Mouse (Mus musculus) stomach, postnatal 0 days (tissue): Measurements from ENCODE around the gene Ankrd13a. TPM values are rescaled to one million over a fixed set of nuclear protein-coding genes. Genes with fewer than 3 reads are reported as not detected.

Experiments
- ATAC-seq: fragments of 200-750 bp; cut with Nextera tagmentation; 2 replicates; pipeline ENCODE4 v1.8.0; 2017; ENCODE audit not compliant: low FRiP score, low TSS enrichment
- DNase-seq: peaks from one replicate; pipeline ENCODE4 v3.0.0-alpha.2; 2016; ENCODE audit warnings: low spot score
- H3K27ac ChIP-seq: fragments of 300-500 bp; sonication (generic); replicated peaks from 2 replicates; pipeline ENCODE4 v1.5.1; 2014; ENCODE audit warnings: mild to moderate bottlenecking, control low read depth
- H3K27me3 ChIP-seq: fragments of 300-500 bp; sonication (generic); 2 replicates; pipeline ENCODE4 v1.6.1; 2014; ENCODE audit warnings: low read length; ENCODE audit not compliant: control insufficient read depth, insufficient read depth
- H3K36me3 ChIP-seq: fragments of 300-500 bp; sonication (generic); 2 replicates; pipeline ENCODE4 v1.6.1; 2014; ENCODE audit warnings: low read length, mixed read lengths; ENCODE audit not compliant: control insufficient read depth, insufficient read depth
- H3K4me1 ChIP-seq: fragments of 300-500 bp; sonication (generic); replicated peaks from 2 replicates; pipeline ENCODE4 v1.6.1; 2014; ENCODE audit warnings: antibody characterized with exemption; ENCODE audit not compliant: control insufficient read depth, insufficient read depth
- H3K4me2 ChIP-seq: fragments of 300-500 bp; sonication (generic); replicated peaks from 2 replicates; pipeline ENCODE4 v1.6.1; 2014; ENCODE audit warnings: low read depth, mild to moderate bottlenecking, control low read depth, moderate library complexity
- H3K4me3 ChIP-seq: fragments of 300-500 bp; sonication (generic); 2 replicates; pipeline ENCODE4 v1.5.1; 2014; ENCODE audit warnings: low read depth, low read length, control low read depth
- H3K9ac ChIP-seq: fragments of 300-500 bp; sonication (generic); 2 replicates; pipeline ENCODE4 v1.6.1; 2014; ENCODE audit warnings: mild to moderate bottlenecking, low read length, control low read depth, mixed read lengths
- H3K9me3 ChIP-seq: fragments of 300-500 bp; sonication (generic); 2 replicates; pipeline ENCODE4 v1.6.1; 2016; ENCODE audit warnings: low read length; ENCODE audit not compliant: control insufficient read depth
- CTCF ChIP-seq: IDR thresholded peaks from 2 replicates; pipeline ENCODE4 v1.5.1; 2016; ENCODE audit warnings: antibody characterized with exemption, low read depth, mild to moderate bottlenecking, moderate library complexity
- EP300 ChIP-seq: optimal IDR thresholded peaks from 2 replicates; pipeline ENCODE3; 2016; ENCODE audit warnings: antibody characterized with exemption
- WGBS: fragments of 180-500 bp; shearing (Covaris S2); extraction: QIAGEN DNeasy Blood & Tissue Kit; methylation state at CpG from one replicate; pipeline ENCODE4 v1.1.7; 2014; 5-methylcytosine and 5-hydroxymethylcytosine counted together
- polyA plus RNA-seq: library from polyadenylated mRNA; unstranded; fragments of >200 nt; fragmentation: Nextera tagmentation; extraction: Ambion mirVana; gene quantifications from 2 replicates; pipeline ENCODE4 v1.2.1, GENCODE M21; 2015

Ankrd13a gene
- polyA plus RNA-seq: 36.4 and 41.7 TPM in 2 replicates

DNA sequence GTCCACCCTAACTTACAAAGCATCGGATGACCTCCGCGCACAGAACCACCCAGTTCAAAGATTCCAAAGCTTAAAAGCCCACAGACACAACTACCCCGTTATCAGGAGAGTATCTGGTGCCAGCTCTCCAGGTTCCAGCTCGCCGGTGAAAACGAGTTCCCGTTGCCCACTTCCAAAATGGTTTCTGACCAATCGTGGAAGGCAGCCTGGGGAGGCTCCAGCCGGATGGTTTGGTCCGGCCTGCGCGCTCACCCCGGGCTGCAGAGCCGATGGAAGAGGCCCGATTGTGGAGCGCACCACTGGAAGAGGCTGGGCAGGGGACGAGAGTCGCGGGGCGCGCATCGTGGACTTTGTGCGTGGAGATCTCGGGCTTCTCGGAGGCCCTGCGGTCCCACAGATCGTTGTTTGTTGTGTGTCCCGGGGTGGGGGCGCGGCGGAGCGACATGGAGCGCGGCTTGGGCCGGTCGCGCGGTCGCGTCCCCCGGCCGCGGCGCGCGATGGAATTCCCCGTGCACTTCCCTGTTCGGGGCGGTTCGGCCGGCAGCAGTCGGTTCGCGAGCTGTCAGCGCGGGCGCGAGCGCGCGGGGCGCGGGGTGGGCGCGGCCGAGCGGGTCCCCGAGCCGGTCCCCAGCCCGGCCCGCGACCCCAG, at the start of gene Ankrd13a:
TSS of gene Ankrd13a (plus strand) at position 275 of the 649 bp plus-strand sequence.
- H3K27me3 ChIP-seq: no peaks in the 10 kb centered on the region
- ATAC-seq: peak; percentile 89
- H3K9ac ChIP-seq: peak within 1 kb of the TSS; percentile 94
- H3K4me1 ChIP-seq: 0 out of 2 replicates have a peak, but pooled peaks cover 7% of the 10 kb centered on the region
- WGBS: under 1% methylated on average over 56 of the region's 73 CpGs
- H3K4me2 ChIP-seq: peak within 1 kb of the TSS; percentile 79
- H3K36me3 ChIP-seq: no peaks in the 10 kb centered on the region
- peak within 1 kb of the TSS; percentile 90 for H3K27ac ChIP-seq
- no peaks in the 10 kb centered on the region for H3K9me3 ChIP-seq
- peak; percentile 92 for DNase-seq
- peak within 1 kb of the TSS; percentile 99 for H3K4me3 ChIP-seq
- TF ChIP-seq CTCF: no peak
- TF ChIP-seq EP300: peak; percentile 52

DNA sequence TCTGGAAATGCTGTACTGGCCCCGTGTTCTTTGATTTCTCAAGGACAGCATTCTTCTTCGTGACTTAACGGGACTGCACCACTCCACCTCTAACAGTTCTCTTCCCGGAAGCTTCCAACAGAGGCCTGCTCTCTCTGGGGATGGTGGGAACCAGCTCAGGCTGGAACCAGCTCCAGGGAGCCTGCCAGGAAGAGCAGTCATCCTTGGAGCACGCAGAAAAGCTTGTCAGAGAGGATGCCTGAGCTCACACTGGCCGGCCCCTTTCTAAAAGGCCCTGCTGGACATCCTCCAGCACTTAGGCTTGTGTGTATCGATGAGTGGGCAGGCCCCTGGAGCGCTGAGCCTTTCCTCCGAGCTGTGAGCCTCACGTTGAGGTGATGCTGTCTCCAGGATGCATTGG, 46.3 kb upstream of the Ankrd13a start:
- peaks cover 17% of the 10 kb centered on the region for H3K36me3 ChIP-seq
- DNase-seq: no peak

GRCm38 (mm10) chr5:114730129-114730528, 44.3 kb upstream of the Ankrd13a start:
- WGBS: 71% methylated on average over 10 of the region's 10 CpGs
- Histone ChIP-seq H3K27me3 (no peaks in the 10 kb centered on the region), H3K9ac (no peak overlapping the region), H3K4me2 (no peak overlapping the region), H3K36me3 (peaks cover 22% of the 10 kb centered on the region), H3K27ac (no peak overlapping the region), H3K4me3 (no peak overlapping the region), H3K9me3 (no peaks in the 10 kb centered on the region), H3K4me1 (no peaks in the 10 kb centered on the region)
- no peak for DNase-seq
- ATAC-seq: no peak
- TF ChIP-seq EP300 (no peak), CTCF (no peak)

More for the DNA sequence above, 46.3 kb upstream of the Ankrd13a start:
- Histone ChIP-seq H3K4me3 (no peak overlapping the region), H3K4me2 (no peak overlapping the region), H3K9me3 (no peaks in the 10 kb centered on the region), H3K27ac (no peak overlapping the region), H3K27me3 (no peaks in the 10 kb centered on the region), H3K9ac (no peak overlapping the region), H3K4me1 (no peaks in the 10 kb centered on the region)
- no peak for TF ChIP-seq EP300
- TF ChIP-seq CTCF: no peak
- ATAC-seq: no peak
- WGBS: 76% methylated on average over 10 of the region's 10 CpGs

- Histone ChIP-seq H3K4me3 (no peak overlapping the region), H3K4me2 (no peak overlapping the region), H3K9me3 (no peaks in the 10 kb centered on the region), H3K27me3 (no peaks in the 10 kb centered on the region), H3K9ac (no peak overlapping the region), H3K27ac (no peak overlapping the region), H3K4me1 (no peaks in the 10 kb centered on the region), H3K36me3 (peaks cover 27% of the 10 kb centered on the region)
- WGBS: 72% methylated on average over 6 of the region's 6 CpGs
- ATAC-seq (no peak), DNase-seq (no peak)
- TF ChIP-seq EP300 (no peak), CTCF (peak; percentile 46)
Measured at GRCm38 (mm10) chr5:114731498-114731897, 43.0 kb upstream of the Ankrd13a start.

DNA sequence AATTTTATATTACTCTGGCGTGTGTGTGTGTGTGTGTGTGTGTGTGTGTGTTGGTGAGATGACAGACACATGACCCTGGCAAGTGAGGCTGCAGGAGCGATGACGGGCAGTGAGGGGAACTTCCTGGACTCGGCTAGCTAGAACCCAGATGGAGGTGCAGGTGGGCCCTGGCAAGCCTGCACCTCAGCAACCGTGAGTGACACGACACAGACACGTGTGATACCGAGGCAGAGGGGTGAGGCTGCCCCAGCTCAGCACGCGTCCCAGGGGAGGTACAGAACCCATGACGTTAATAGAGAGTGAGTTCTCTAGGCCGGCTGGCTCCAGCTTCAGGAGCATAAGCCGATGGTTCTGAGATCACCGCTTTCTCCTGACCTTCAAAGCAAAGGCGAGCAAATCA, 42.5 kb upstream of the Ankrd13a start:
- Histone ChIP-seq H3K27ac (no peak overlapping the region), H3K9ac (no peak overlapping the region), H3K9me3 (no peaks in the 10 kb centered on the region), H3K4me3 (no peak overlapping the region), H3K36me3 (peaks cover 29% of the 10 kb centered on the region), H3K27me3 (no peaks in the 10 kb centered on the region), H3K4me1 (no peaks in the 10 kb centered on the region), H3K4me2 (no peak overlapping the region)
- TF ChIP-seq CTCF (no peak), EP300 (no peak)
- no peak for DNase-seq
- 91% methylated on average over 15 of the region's 15 CpGs for WGBS
- ATAC-seq: no peak

- Histone ChIP-seq H3K9ac (no peak overlapping the region), H3K36me3 (peaks cover 41% of the 10 kb centered on the region), H3K4me2 (no peak overlapping the region), H3K4me3 (no peak overlapping the region), H3K27me3 (no peaks in the 10 kb centered on the region), H3K27ac (no peak overlapping the region), H3K4me1 (no peaks in the 10 kb centered on the region), H3K9me3 (no peaks in the 10 kb centered on the region)
- TF ChIP-seq CTCF (no peak), EP300 (no peak)
- DNase-seq: no peak
- WGBS: 95% methylated on average over 15 of the region's 15 CpGs
- 0 out of 2 replicates have a peak, but pooled peaks have one; percentile 30 for ATAC-seq
Measured at GRCm38 (mm10) chr5:114733606-114734005, 40.9 kb upstream of the Ankrd13a start.
